Mouse (Mus musculus) heart, adult 9 months (tissue): ENCODE measurements at regions not wholly inside any gene's neighbourhood (a gene's known extent, or its start where the extent isn't known, plus 50 kb on each side); places are given as distances from the start of the nearest gene placed in this dataset.
A peak's percentile ranks its signal among the peaks of the same experiment; 100 is the strongest.

Source experiments
- DNase-seq, 2 experiments: peaks; one replicate each; pipeline ENCODE4 v3.0.0; 2022; ENCODE audit warnings: low spot score in 2 of 2

DNA sequence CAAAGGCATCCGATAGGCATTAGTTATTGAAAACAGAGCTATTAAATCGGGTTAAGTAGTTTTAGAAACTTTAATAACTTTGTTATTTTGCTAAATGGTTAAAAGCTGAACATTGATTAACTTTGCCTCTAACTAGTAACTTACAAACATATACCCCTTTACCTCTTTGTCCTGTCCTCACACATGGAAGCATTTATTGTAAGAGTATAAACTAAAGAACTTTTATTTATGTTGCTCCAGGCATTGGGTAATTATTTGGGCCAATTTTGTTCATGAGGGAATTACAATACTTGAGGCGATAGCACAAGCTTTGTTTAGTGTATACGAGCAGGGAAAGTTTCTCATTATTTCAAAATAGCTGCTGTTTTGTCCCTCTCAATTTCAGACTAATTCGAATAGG lies 328.4 kb upstream of the Gm9008 start:
- DNase-seq = no peak

DNA sequence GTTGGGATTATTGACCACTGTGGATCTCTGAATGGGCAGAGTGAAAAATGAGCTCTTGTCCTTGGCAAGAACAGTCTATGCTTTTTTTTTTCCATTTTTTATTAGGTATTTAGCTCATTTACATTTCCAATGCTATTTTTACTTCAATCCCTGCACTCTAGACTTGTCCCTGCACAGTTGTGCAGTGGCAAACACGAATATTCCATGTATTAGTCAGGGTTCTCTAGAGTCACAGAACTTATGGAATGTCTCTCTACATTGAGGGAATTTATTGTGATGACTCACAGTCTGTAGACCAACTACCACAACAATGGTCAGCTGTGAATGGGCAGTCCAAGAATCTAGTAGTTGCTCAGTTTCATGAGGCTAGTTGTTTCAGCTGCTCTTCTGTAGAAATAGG lies 305.4 kb upstream of the Gm9008 start:
- no peak for DNase-seq

DNA sequence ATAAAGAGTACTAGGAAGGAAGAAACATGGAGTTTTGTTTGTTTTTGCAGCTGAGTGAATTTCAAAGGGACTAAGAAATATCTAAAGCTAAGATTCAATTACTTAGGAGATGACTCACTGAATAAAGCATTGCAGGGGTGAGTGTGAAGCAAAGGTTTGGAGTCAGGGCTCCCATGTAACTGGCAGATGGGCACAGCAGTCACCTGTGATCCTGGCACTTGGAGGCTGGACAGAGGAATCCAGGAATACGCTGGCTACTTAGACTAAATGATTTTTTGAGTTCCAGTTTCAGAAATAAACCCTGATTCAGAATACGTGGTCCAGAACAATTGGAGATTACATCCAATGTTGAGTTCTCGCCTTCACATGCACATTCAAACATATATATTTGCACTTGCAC lies 282.6 kb upstream of the Gm9008 start:
- no peak for DNase-seq

DNA sequence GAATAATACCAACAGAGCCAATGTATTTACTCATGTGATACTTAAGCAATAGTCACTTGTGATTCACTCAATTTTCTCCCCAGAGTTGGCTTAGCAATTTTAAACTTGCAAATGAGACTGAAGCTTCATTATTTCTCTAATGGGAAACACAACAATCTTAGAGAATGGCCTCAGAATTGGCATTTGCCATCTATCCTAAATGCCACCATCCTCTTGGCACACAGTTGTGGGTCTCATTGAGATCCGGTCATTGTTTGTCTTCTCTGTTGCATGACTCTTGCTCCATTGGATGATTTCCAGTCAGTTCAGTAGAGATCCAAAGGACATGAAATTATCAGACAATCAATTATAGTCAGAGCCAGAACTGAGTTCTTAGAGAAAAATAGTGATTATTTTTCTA lies 280.6 kb upstream of the Gm9008 start:
- no peak for DNase-seq

DNA sequence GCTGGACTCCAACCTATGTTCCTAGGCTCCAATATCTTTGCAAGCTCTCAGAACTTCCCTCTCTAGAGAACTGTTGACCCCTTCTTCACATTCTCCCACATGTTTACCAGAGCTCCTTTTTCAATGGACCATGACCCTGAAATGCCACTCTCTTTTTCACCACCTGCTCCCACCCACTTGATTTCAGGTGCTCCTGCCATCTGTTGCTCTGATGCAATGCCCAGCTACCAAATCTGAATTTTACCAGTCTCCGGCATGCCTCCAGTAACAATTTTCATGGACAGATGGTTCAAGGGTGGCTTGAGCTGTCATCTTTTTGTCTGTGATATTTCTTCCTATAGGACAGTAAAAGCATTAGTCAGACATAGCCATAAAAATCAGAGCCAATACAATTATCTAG lies 279.5 kb upstream of the Gm9008 start:
- no peak for DNase-seq

DNA sequence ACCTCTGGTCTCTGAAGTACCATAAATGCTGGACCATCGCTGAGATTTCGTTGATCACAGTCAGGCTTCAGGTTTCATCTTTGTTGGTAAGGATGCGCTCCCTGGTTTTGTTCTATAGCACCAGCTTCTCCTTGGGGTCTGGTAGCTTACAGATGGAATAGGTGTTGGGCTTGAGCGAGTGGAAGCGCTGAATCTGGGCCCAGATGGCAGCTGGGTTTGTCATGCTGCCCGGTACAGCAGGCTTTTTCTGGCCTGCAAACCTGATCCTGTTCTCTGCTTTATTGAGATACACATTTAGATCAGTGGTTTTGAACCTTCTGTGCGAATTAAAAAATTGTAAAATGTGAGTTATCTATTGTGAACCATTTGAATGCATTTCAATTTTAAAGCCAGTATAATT lies 266.3 kb upstream of the Gm9008 start:
- no peak for DNase-seq

DNA sequence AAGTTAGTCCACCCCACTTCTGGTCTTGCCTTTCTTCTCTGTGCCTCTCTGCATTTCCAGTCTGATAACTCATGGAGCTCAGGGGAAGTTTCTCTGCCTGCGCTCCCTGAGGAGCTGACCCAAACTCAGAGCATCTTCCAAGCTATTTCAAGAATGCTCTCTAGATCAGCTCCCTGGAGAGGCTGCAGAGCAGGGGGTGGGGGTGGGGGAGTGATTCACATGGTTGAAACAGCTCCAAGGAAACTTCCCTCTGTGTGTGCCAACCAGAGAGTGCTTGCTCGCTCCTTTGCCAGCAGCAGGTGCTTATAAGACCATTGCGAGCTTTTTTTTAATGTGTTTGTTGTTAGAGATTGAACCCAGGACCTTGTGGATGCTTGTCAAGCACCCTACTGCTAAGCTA lies 257.3 kb upstream of the Gm9008 start:
- peak; percentile 7 to 8 for DNase-seq
